Mouse (Mus musculus): ENCODE measurements around the gene Gm49336. TPM values are rescaled to one million over a fixed set of nuclear protein-coding genes. Genes with fewer than 3 reads are reported as not detected.

The Gm49336 gene
- polyA plus RNA-seq, 1 experiment from 2014 or later = 48.1 TPM

DNA sequence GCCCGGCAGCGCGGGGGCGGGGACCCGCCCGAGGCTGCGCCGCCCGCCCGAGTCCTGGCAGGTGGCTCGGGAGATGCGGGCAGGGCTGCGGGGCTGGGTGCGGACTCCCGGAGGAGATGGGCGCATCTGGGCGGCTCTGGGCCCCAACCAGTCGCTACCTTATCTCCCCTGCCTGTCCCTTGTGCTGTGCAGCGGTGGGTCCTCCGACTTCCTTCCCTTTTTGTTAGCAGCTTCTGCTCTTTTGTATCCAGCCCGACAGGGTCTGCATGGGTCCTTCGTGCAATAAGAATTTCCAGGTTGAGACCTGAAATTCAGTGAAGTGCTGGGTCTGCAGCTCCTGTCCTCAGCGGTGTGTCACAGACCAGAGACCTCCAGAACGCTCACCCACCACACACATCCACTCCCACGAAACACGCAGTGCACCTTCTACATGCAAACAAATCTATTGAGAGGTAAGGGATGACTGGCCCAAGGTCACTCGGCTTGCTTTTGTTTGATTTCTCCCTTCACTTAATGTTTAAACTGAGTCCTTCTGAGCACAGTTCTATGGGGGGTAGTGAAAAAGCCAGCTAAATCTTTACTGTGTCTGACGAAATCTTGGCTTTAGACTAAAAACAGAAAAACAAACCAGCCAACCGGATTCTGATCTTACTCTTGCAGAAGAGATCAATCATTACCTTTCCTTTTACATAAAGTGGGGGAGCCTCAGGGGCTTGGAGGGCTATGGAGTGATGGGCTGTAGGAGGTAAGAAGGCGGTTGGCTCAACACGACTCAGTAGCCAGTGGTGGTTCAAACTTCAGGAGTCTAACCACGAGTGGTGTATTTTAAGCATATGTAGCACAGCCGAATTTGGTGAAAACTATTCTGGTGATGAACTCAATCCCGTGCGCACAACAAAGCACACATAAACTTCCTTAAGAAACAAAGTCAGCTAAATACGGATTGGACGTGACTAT lies 73.4 kb downstream of the Gm49336 start:
- Histone ChIP-seq H3K27me3 (peaks cover 53% of the 10 kb centered on the region), H3K9ac (peak overlapping the region; percentile 64), H3K4me3 (replicated peaks) (peak overlapping the region; percentile 76), H3K36me3 (no peaks in the 10 kb centered on the region), H3K27ac (no peak overlapping the region), H3K4me1 (peaks cover 13% of the 10 kb centered on the region), H3K4me2 (peak overlapping the region; percentile 99), H3K9me3 (replicated peaks) (no peaks in the 10 kb centered on the region)
- ATAC-seq (replicated peaks; ENCODE audit: low FRiP score) = peak; percentile 43
- 20% methylated on average over 35 of the region's 37 CpGs for WGBS

DNA sequence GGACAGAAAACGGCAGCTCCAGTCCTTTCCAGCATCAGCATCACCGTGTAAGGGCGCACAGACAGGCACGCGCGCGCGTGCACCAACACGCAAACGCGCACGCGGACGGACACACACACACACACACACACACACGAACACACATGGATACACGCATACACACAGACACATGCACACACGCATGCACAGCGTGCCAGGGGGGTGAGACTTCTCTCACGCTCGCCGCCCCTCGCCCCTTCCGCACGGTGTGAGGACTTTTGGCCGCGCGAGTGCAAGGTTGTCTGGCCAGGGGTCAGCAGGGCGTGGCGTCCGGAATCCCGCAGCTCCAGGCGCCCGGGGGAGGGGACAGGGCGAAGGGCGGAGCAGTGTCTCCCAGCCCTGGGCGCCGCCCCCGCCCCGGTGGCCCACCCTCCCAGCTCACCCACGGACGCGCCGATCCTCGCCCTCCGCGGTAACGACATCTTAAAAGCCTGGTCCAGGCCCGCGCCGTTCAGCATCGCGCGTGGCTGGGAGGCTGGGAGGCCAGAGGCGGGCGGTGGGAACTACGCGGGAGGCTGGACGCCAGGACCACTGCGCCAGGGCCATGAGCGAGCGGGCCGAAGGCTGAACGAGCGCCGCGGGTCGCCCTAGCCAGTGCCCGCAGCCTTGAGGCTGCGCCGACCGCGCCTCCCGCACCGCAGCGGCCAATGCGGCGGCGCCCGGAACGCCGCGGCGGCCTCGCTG lies 74.3 kb downstream of the Gm49336 start:
- peaks cover 13% of the 10 kb centered on the region for H3K4me1 ChIP-seq
- peak overlapping the region; percentile 76 for H3K4me3 ChIP-seq (replicated peaks)
- H3K4me2 ChIP-seq = peak overlapping the region; percentile 99
- H3K36me3 ChIP-seq = no peaks in the 10 kb centered on the region
- WGBS = under 1% methylated on average over 71 of the region's 84 CpGs
- peaks cover 61% of the 10 kb centered on the region for H3K27me3 ChIP-seq
- peak overlapping the region; percentile 64 for H3K9ac ChIP-seq
- peak; percentile 76 for ATAC-seq (replicated peaks; ENCODE audit: low FRiP score)
- H3K27ac ChIP-seq = no peak overlapping the region
- no peaks in the 10 kb centered on the region for H3K9me3 ChIP-seq (replicated peaks)

DNA sequence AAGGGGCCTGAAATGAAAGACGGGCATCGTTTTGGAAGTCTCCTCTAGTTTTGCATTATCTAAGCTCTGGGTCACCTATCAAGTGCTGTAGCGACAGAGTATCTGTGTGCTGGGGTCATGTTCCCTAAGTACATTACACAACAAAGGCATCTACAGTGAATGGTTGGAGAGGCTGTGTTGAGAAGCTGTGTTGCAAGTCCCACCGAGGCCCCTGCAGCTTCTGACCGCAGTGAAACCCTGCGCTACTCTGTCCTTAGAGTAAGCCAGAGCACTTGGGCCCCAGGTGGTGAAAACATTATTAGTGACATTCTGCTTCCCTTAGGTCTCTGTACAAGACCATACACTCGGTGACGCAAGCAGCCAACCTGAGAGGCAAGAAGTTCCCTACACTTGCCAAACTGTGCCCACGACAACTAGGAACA lies 74.8 kb downstream of the Gm49336 start:
- 34% methylated on average over 9 of the region's 9 CpGs for WGBS
- no peaks in the 10 kb centered on the region for H3K36me3 ChIP-seq
- peak overlapping the region; percentile 64; the same call in 1 of the 2 replicates for H3K9ac ChIP-seq
- peak overlapping the region; percentile 99 for H3K4me2 ChIP-seq
- ATAC-seq (replicated peaks; ENCODE audit: low FRiP score) = no peak
- no peak overlapping the region for H3K27ac ChIP-seq
- peak overlapping the region; percentile 76 for H3K4me3 ChIP-seq (replicated peaks)
- H3K27me3 ChIP-seq = peaks cover 65% of the 10 kb centered on the region
- peaks cover 13% of the 10 kb centered on the region for H3K4me1 ChIP-seq
- H3K9me3 ChIP-seq (replicated peaks) = no peaks in the 10 kb centered on the region

DNA sequence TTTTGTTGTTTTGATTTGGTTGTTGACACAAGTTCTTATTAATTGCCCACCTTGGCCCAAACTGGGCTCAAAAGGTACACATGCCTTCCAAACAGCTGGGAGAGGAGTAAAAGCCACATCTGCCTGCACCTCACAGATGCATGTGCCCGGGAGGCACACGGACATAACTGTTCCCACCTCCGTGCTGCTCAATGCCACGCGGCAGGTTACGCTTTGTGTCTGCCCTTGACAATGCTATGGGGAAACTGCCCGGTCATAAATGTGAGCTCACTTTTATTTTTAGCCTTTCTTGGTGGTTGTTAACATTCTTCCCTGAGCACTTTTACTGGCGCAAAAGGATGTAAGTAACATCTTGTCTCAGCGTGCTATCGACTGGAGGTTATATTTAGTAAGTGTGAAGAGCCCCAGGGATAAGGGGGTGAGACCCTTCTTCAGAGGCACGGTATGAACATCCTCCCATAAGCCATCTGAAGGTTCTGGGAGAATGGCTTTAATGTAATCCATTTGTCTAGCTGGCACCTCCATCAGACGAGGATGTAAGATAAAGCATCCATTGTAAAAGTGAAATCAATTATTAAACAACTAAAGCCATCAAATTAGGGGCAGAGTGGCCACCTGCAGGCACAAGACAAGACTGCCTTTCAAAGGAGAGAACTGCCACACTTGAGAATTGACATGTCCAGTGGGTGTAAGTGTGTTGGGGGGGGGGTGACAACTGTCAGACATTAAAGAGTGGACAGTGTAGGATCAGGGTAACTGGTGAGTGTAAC lies 78.8 kb downstream of the Gm49336 start:
- H3K4me3 ChIP-seq (replicated peaks) = no peak overlapping the region
- H3K9ac ChIP-seq = no peak overlapping the region
- H3K27ac ChIP-seq = no peak overlapping the region
- H3K36me3 ChIP-seq = no peaks in the 10 kb centered on the region
- peaks cover 49% of the 10 kb centered on the region for H3K27me3 ChIP-seq
- 58% methylated on average over 12 of the region's 12 CpGs for WGBS
- H3K4me1 ChIP-seq = peaks cover 5% of the 10 kb centered on the region; the same call in 1 of the 2 replicates
- ATAC-seq (replicated peaks; ENCODE audit: low FRiP score) = no peak
- H3K4me2 ChIP-seq = no peak overlapping the region
- H3K9me3 ChIP-seq (replicated peaks) = no peaks in the 10 kb centered on the region

DNA sequence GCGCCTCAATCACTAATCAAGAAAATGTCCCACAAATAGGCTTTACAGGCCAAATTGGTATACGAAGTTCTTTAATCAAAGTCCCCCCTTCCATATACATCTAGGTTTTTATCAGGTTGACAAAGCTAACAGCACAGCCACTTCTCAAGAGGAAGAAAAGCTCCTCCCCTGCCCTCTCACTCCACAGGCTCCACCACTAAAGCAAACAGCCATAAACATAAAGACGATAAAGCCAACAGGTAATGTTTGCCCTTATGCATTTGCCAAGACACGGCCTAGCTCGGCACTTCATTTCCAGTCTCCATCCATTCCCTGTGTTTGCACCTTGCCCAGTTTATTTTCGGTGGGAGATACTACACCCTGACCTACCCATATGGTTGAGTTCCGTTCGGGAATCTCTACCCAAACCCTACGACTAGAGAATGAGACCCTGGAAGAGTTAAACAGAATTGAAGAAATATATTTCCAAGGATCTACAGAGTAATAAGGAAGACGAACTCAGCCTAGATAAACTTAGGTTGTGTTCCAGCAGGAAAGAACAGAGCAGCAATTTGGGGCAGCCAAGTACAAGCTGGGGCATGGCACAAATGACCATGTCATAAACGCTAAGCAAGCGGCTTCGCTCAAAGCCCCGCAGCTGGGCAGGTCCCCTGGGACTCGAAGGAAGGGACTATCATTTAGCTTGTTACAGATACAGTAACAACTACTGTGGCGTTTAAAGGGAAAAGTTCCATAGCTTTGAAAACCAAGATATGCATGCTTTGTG lies 80.3 kb downstream of the Gm49336 start:
- Histone ChIP-seq H3K9ac (no peak overlapping the region), H3K27me3 (peaks cover 36% of the 10 kb centered on the region), H3K27ac (no peak overlapping the region), H3K4me2 (no peak overlapping the region), H3K4me1 (no peaks in the 10 kb centered on the region), H3K36me3 (no peaks in the 10 kb centered on the region), H3K4me3 (replicated peaks) (no peak overlapping the region), H3K9me3 (replicated peaks) (no peaks in the 10 kb centered on the region)
- WGBS = 51% methylated on average over 16 of the region's 16 CpGs
- no peak for ATAC-seq (replicated peaks; ENCODE audit: low FRiP score)

DNA sequence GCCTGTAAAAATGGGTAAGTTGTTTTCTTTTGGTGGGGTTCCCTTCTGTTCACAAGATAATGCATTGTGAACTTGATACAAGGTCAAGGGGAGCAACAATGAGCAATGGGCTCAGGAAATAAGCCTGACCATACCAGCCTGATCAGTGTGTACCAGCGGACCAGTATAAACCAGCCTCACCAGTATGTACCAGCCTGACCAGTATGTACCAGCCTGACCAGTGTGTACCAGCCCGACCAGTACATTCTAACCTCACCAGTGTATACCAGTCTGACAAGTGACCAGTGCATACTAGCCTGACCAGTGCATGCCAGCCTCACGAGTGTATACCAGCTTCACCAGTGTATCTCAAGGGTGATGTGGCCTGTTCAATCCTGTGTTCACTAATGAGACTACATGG lies 87.9 kb downstream of the Gm49336 start:
- no peaks in the 10 kb centered on the region for H3K4me1 ChIP-seq
- WGBS = 88% methylated on average over 3 of the region's 3 CpGs
- no peak for ATAC-seq (replicated peaks; ENCODE audit: low FRiP score)

More for the DNA sequence above, 87.9 kb downstream of the Gm49336 start:
- Histone ChIP-seq H3K4me3 (replicated peaks) (no peak overlapping the region), H3K36me3 (no peaks in the 10 kb centered on the region), H3K4me2 (no peak overlapping the region), H3K27ac (no peak overlapping the region), H3K27me3 (no peaks in the 10 kb centered on the region), H3K9ac (no peak overlapping the region), H3K9me3 (replicated peaks) (no peaks in the 10 kb centered on the region)

MicroRNAs within 50 kb of the gene (microRNA counts, 519-probe panel; counts per million panel counts)
- 31.7 counts per million for microRNA mmu-miR-719

Small RNA genes lying within 50 kb of the gene (microRNA-seq; reads per million reads assigned to microRNA genes)
- gene Mir719 = not detected

Other genes starting within 250 kb of the Gm49336 start
- 1.2 and 1.4 TPM in 2 replicates for gene Atp8a2, start 54.3 kb downstream of the Gm49336 start, polyA plus RNA-seq (2015; fragmentation: Nextera tagmentation; extraction: Ambion mirVana)
- not detected in 2 replicates for gene Nupl1, start 76 bp downstream of the Gm49336 start, polyA plus RNA-seq (2015; fragmentation: Nextera tagmentation; extraction: Ambion mirVana)
- gene Mtmr6, start 13.7 kb upstream of the Gm49336 start, polyA plus RNA-seq (2015; fragmentation: Nextera tagmentation; extraction: Ambion mirVana) = 28.4 and 30.8 TPM in 2 replicates
- gene Amer2, start 121.8 kb upstream of the Gm49336 start, polyA plus RNA-seq (2015; fragmentation: Nextera tagmentation; extraction: Ambion mirVana) = 2.6 and 2.8 TPM in 2 replicates